22 mouse cellular contexts compared by ENCODE assay signal in the genomic region with DNA sequence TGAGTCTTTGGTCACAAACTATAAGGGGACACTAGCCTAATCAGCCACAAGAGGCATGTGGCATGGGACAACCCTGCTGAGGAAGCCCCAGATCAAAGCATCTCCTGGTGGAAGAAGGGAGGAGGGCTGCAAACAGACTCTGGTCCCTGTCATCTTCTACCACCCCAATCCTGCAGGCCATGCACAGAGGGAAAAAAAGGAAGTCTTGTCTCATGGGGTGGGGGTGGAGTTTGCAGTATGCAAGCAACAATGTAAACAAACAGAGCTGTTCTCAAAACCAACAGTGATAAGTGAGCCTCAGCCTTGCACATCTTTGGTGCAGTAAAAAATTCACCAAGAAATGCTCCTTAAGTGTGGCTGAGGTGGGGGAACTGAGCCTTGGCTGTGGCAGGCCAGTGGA. TPM values are rescaled to one million over a fixed set of nuclear protein-coding genes. Genes with fewer than 3 reads are reported as not detected.
A peak's percentile ranks its signal among the peaks of the same experiment; 100 is the strongest.
DNase-seq lines count a peak whose midpoint lies in the region; ATAC-seq lines count a peak whose summit lies in the region.
"Had no signal": no experiment of that assay in that cellular context is flagged by ENCODE, and none has a peak within 500 bp of the region (broad histone marks: within the 10 kb centered on the region; RNA-seq: fewer than 3 reads in every experiment).

No protein-coding gene starts in this region.

- no peaks in the 10 kb centered on the region for H3K36me3 ChIP-seq in lung, embryonic 16.5 days (ENCODE audit: control insufficient read depth, insufficient read depth, low read length)
- no peaks in the 10 kb centered on the region for H3K36me3 ChIP-seq in forebrain, embryonic 13.5 days (ENCODE audit: poor library complexity, severe bottlenecking)
- H3K36me3 ChIP-seq: embryonic facial prominence, embryonic 13.5 days; embryonic facial prominence, embryonic 15.5 days; forebrain, embryonic 10.5 days; forebrain, embryonic 12.5 days; forebrain, embryonic 15.5 days had no signal

- no peaks in the 10 kb centered on the region for H3K9me3 ChIP-seq in lung, embryonic 16.5 days (ENCODE audit: control insufficient read depth, low read length)
- H3K9me3 ChIP-seq in forebrain, embryonic 13.5 days (replicated peaks): no peaks in the 10 kb centered on the region
- H3K9me3 ChIP-seq: embryonic facial prominence, embryonic 13.5 days; embryonic facial prominence, embryonic 15.5 days; forebrain, embryonic 10.5 days; forebrain, embryonic 12.5 days; forebrain, embryonic 15.5 days had no signal

- H3K27ac ChIP-seq in lung, embryonic 16.5 days (ENCODE audit: low read length): no peak overlapping the region
- no peak overlapping the region for H3K27ac ChIP-seq in forebrain, embryonic 13.5 days
- H3K27ac ChIP-seq: embryonic facial prominence, embryonic 13.5 days; embryonic facial prominence, embryonic 15.5 days; forebrain, embryonic 10.5 days; forebrain, embryonic 12.5 days; forebrain, embryonic 15.5 days had no signal

- H3K4me3 ChIP-seq in lung, embryonic 16.5 days (ENCODE audit: low read length): no peak overlapping the region
- no peak overlapping the region for H3K4me3 ChIP-seq in forebrain, embryonic 13.5 days
- H3K4me3 ChIP-seq: embryonic facial prominence, embryonic 13.5 days; embryonic facial prominence, embryonic 15.5 days; erythroblast, embryonic 14.5 days; forebrain, embryonic 10.5 days; forebrain, embryonic 12.5 days; forebrain, embryonic 15.5 days had no signal

- peak; percentile 38; the same call in 1 of the 2 replicates for ATAC-seq in lung, embryonic 16.5 days (ENCODE audit: low read depth)
- ATAC-seq in granulocyte monocyte progenitor cell, adult 5-6 weeks (replicated peaks; ENCODE audit: poor library complexity, severe bottlenecking): peak; percentile 54; the same call in 1 of the 2 replicates
- peak; percentile 48; the same call in 1 of the 2 replicates for ATAC-seq in megakaryocyte progenitor cell, adult 5-6 weeks (replicated peaks; ENCODE audit: poor library complexity)
- ATAC-seq in forebrain, embryonic 13.5 days: no peak
- ATAC-seq: forebrain, embryonic 15.5 days; forebrain, postnatal 0 days had no signal

- H3K9ac ChIP-seq in lung, embryonic 16.5 days (ENCODE audit: low read length): no peak overlapping the region
- no peak overlapping the region for H3K9ac ChIP-seq in forebrain, embryonic 13.5 days
- H3K9ac ChIP-seq: embryonic facial prominence, embryonic 13.5 days; embryonic facial prominence, embryonic 15.5 days; forebrain, embryonic 12.5 days; forebrain, embryonic 15.5 days; forebrain, postnatal 0 days had no signal

- DNase-seq in lung, postnatal 36 days: no peak
- no peak for DNase-seq in heart, adult 8-10 months (ENCODE audit: low spot score)
- DNase-seq: adrenal gland, adult 8-10 months; adrenal gland, postnatal 14 days; adrenal gland, postnatal 36 days; cerebellum, adult 11-12 months; cerebellum, adult 2 months; cerebellum, adult 9-10 months; cerebellum, postnatal 10 days; cerebellum, postnatal 25 days; embryo, embryonic 11 days; forebrain, postnatal 0 days had no signal

- H3K4me2 ChIP-seq in lung, embryonic 16.5 days (ENCODE audit: low read depth, low read length): no peak overlapping the region
- no peak overlapping the region for H3K4me2 ChIP-seq in forebrain, embryonic 13.5 days
- H3K4me2 ChIP-seq: embryonic facial prominence, embryonic 13.5 days; embryonic facial prominence, embryonic 15.5 days; forebrain, embryonic 12.5 days; forebrain, embryonic 15.5 days had no signal

- no peaks in the 10 kb centered on the region for H3K27me3 ChIP-seq in lung, embryonic 16.5 days (ENCODE audit: control insufficient read depth, insufficient read depth, low read depth, low read length)
- no peaks in the 10 kb centered on the region for H3K27me3 ChIP-seq in forebrain, embryonic 13.5 days
- H3K27me3 ChIP-seq: embryonic facial prominence, embryonic 13.5 days; embryonic facial prominence, embryonic 15.5 days; forebrain, embryonic 12.5 days; forebrain, embryonic 15.5 days had no signal

- peaks cover 2% of the 10 kb centered on the region for H3K4me1 ChIP-seq in lung, embryonic 16.5 days (replicated peaks; ENCODE audit: control insufficient read depth, insufficient read depth, low read length)
- H3K4me1 ChIP-seq in forebrain, embryonic 13.5 days: no peaks in the 10 kb centered on the region
- H3K4me1 ChIP-seq: embryonic facial prominence, embryonic 13.5 days; embryonic facial prominence, embryonic 15.5 days; forebrain, embryonic 10.5 days; forebrain, embryonic 12.5 days; forebrain, embryonic 15.5 days had no signal

RNA-seq across cellular contexts. Expression of gene Itga2, which starts 22.6 kb away (rescaled TPM):
- 9.6 and 10.1 TPM in 2 replicates for polyA plus RNA-seq in lung, embryonic 16.5 days (2015; fragmentation: Nextera tagmentation; extraction: Ambion mirVana)
- 0.13 and 0.51 TPM in 2 replicates for total RNA-seq in granulocyte monocyte progenitor cell, adult 5-6 weeks (2014; fragmentation: Nextera tagmentation)
- 0.15 and 1.0 TPM in 2 replicates for total RNA-seq in granulocyte monocyte progenitor cell, adult 5-6 weeks (2017)
- total RNA-seq in megakaryocyte progenitor cell, adult 5-6 weeks (2015): 0.32 and 0.37 TPM in 2 replicates
- 0.04 and 0.47 TPM in 2 replicates for total RNA-seq in megakaryocyte progenitor cell, adult 5-6 weeks (2017)
- 1 to 10 TPM in 1 of 4 experiments, under 1 TPM in 3; 0.53 to 1.1 (median 0.67) TPM for total RNA-seq in heart, adult 8-10 months (2022)
- 1.6 and 1.7 TPM in 2 replicates for polyA plus RNA-seq in forebrain, embryonic 13.5 days (2015; fragmentation: Nextera tagmentation; extraction: Ambion mirVana)
- polyA plus RNA-seq: erythroblast, embryonic 14.5 days had no signal
